Mouse (Mus musculus) neural tube, embryonic 11.5 days (tissue): ENCODE data around the gene Ncf4. TPM values are rescaled to one million over a fixed set of nuclear protein-coding genes. Genes with fewer than 3 reads are reported as not detected.

ENCODE experiments used
- ATAC-seq: fragments of 200-750 bp; cut with Nextera tagmentation; 2 replicates; pipeline ENCODE4 v1.8.0; 2017; ENCODE audit warnings: moderate number of reproducible peaks, mild to moderate bottlenecking, moderate TSS enrichment, moderate library complexity; ENCODE audit not compliant: insufficient read depth, low FRiP score, low TSS enrichment
- DNase-seq: peaks from one replicate; pipeline ENCODE4 v3.0.0-alpha.2; 2015; ENCODE audit warnings: low spot score
- H3K27ac ChIP-seq: fragments of 300-500 bp; sonication (generic); 2 replicates; pipeline ENCODE4 v1.5.1; 2014; ENCODE audit warnings: low read depth, mild to moderate bottlenecking, low read length
- H3K27me3 ChIP-seq: fragments of 300-500 bp; sonication (generic); 2 replicates; pipeline ENCODE4 v1.6.1; 2014; ENCODE audit warnings: mild to moderate bottlenecking, low read length, mixed read lengths; ENCODE audit not compliant: control insufficient read depth, insufficient read depth
- H3K36me3 ChIP-seq: fragments of 300-500 bp; sonication (generic); 2 replicates; pipeline ENCODE4 v1.6.1; 2014; ENCODE audit warnings: mild to moderate bottlenecking, low read length, moderate library complexity, mixed read lengths; ENCODE audit not compliant: control insufficient read depth, insufficient read depth
- H3K4me1 ChIP-seq: fragments of 300-500 bp; sonication (generic); 2 replicates; pipeline ENCODE4 v1.6.1; 2014; ENCODE audit warnings: low read length, mixed read lengths; ENCODE audit not compliant: control insufficient read depth, insufficient read depth
- H3K4me2 ChIP-seq: fragments of 300-500 bp; sonication (generic); 2 replicates; pipeline ENCODE4 v1.6.1; 2014; ENCODE audit warnings: low read depth, mild to moderate bottlenecking, moderate library complexity
- H3K4me3 ChIP-seq: fragments of 300-500 bp; sonication (generic); 2 replicates; pipeline ENCODE4 v1.5.1; 2014; ENCODE audit warnings: low read depth, low read length
- H3K9ac ChIP-seq: fragments of 300-500 bp; sonication (generic); 2 replicates; pipeline ENCODE4 v1.6.1; 2014; ENCODE audit warnings: mild to moderate bottlenecking, low read length
- H3K9me3 ChIP-seq: fragments of 300-500 bp; sonication (generic); 2 replicates; pipeline ENCODE4 v1.6.1; 2016; ENCODE audit warnings: low read length; ENCODE audit not compliant: control insufficient read depth
- WGBS: fragments of 180-500 bp; shearing (Covaris S2); extraction: QIAGEN DNeasy Blood & Tissue Kit; methylation state at CpG from one replicate; pipeline ENCODE4 v1.1.7; 2014; 5-methylcytosine and 5-hydroxymethylcytosine counted together
- polyA plus RNA-seq: library from polyadenylated mRNA; unstranded; fragments of >200 nt; fragmentation: Nextera tagmentation; extraction: Ambion mirVana; gene quantifications from 2 replicates; pipeline ENCODE4 v1.2.1, GENCODE M21; 2014

Gene Ncf4
- polyA plus RNA-seq, 1 experiment from 2014 or later: 6.8 TPM

GRCm38 (mm10) chr15:78298558-78298957 is 54.0 kb downstream of the Ncf4 start:
- 83% methylated on average over 1 of the region's 1 CpGs for WGBS
- ATAC-seq (no peak), DNase-seq (no peak)
- Histone ChIP-seq H3K27ac (no peak overlapping the region), H3K9ac (no peak overlapping the region), H3K27me3 (no peaks in the 10 kb centered on the region), H3K4me3 (no peak overlapping the region), H3K9me3 (no peaks in the 10 kb centered on the region), H3K36me3 (no peaks in the 10 kb centered on the region), H3K4me1 (no peaks in the 10 kb centered on the region), H3K4me2 (no peak overlapping the region)

- DNase-seq (no peak), ATAC-seq (no peak)
- Histone ChIP-seq H3K27ac (no peak overlapping the region), H3K4me3 (no peak overlapping the region), H3K4me2 (no peak overlapping the region), H3K4me1 (no peaks in the 10 kb centered on the region), H3K9me3 (no peaks in the 10 kb centered on the region), H3K36me3 (no peaks in the 10 kb centered on the region), H3K27me3 (no peaks in the 10 kb centered on the region), H3K9ac (no peak overlapping the region)
- WGBS: 82% methylated on average over 3 of the region's 3 CpGs
Observed at GRCm38 (mm10) chr15:78299641-78300040, 55.0 kb downstream of the Ncf4 start.

- H3K9ac ChIP-seq: no peak overlapping the region
- no peak for DNase-seq
- H3K27me3 ChIP-seq: no peaks in the 10 kb centered on the region
- no peak overlapping the region for H3K27ac ChIP-seq
- no peak for ATAC-seq
- no peak overlapping the region for H3K4me2 ChIP-seq
- no peaks in the 10 kb centered on the region for H3K4me1 ChIP-seq
- no peaks in the 10 kb centered on the region for H3K36me3 ChIP-seq
- no peak overlapping the region for H3K4me3 ChIP-seq
- no peaks in the 10 kb centered on the region for H3K9me3 ChIP-seq
Observed at GRCm38 (mm10) chr15:78300773-78301172, 56.2 kb downstream of the Ncf4 start.

DNA sequence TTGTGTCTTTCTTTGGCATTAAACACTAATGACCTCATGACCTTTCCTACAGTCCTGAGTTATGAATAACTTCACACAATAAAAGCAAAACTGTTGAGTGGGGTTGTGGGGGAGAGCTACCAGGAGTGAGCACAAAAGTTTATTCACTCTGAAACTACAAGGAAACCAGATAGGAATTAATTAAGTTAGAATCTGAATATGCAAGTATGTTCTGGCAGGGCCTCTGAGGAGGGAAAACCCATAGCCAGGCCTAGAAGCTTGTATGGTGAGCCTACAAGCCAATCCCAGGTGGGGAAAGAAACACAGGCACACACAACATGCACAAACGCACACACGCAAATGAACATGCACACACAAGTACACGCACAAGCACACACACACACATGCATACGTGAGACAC is 58.1 kb downstream of the Ncf4 start:
- Histone ChIP-seq H3K4me3 (no peak overlapping the region), H3K9ac (no peak overlapping the region), H3K27me3 (no peaks in the 10 kb centered on the region), H3K4me1 (no peaks in the 10 kb centered on the region), H3K4me2 (no peak overlapping the region), H3K36me3 (no peaks in the 10 kb centered on the region), H3K27ac (no peak overlapping the region), H3K9me3 (no peaks in the 10 kb centered on the region)
- ATAC-seq (no peak), DNase-seq (no peak)
- WGBS: 97% methylated on average over 4 of the region's 4 CpGs

DNA sequence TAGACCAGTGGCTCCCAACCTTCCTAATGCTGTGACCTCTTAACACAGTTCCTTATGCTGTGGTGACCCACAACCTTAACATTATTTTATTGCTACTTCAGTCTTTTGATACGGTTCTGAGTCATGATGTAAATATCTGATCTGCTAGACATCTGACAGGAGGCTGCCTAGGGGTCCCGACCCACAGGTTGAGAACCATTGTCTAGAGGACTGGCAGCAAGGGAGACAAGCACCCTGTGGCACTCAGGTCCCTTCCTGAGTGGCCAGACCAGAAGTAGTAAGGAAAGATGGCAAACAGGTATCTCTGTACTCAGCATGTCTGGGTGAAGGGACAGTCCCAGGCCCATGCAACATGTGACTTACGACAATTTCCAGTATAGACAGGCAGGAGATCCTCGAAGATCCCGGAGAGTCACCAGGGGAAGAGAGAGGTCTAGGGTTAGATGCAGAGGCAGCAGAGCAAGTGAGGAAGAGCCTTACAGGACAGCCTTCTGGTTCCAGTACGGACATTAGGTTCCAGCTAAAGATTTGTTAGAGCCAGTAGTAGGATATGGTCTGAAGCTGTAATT is 59.1 kb downstream of the Ncf4 start:
- no peaks in the 10 kb centered on the region for H3K4me1 ChIP-seq
- H3K27ac ChIP-seq: no peak overlapping the region
- no peaks in the 10 kb centered on the region for H3K9me3 ChIP-seq
- H3K36me3 ChIP-seq: no peaks in the 10 kb centered on the region
- 90% methylated on average over 6 of the region's 6 CpGs for WGBS
- no peak overlapping the region for H3K4me3 ChIP-seq
- ATAC-seq: no peak
- DNase-seq: no peak
- H3K27me3 ChIP-seq: no peaks in the 10 kb centered on the region
- no peak overlapping the region for H3K9ac ChIP-seq
- H3K4me2 ChIP-seq: no peak overlapping the region

DNA sequence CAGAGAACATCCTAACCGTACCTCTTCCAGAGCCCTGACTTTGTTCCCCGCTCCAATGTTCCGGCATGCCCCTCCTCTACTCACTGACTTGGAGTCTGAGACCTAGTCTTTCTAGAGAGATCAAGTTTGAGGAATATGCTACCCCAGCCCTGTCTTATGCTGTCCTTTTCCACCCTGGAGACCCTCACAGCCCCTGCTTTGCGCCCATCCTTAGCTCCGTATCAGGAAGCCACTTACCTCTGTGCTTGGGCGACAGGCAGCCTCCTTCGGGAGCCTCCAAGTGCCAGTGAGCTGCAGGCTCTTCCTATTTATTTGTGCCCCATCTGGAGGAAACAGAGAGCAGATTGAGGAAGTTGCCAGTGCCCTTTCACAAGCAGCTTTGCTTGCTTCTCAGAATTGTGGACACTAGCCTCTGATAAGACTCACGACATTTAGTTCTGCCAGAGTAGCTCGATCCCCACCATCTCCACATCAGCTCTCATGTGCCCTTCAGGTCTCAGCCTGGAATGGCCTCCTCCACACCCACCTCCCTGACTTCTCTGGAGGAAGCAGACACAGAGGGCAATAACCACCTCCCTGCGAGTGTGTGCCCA is 60.8 kb downstream of the Ncf4 start, which contains the start of gene Csf2rb2:
Gene Csf2rb2, minus strand, starts transcription at position 381 of the 593 bp plus-strand sequence.
- no peak within 1 kb of the TSS for H3K27ac ChIP-seq
- H3K9ac ChIP-seq: no peak within 1 kb of the TSS
- H3K27me3 ChIP-seq: no peaks in the 10 kb centered on the region
- 86% methylated on average over 10 of the region's 10 CpGs for WGBS
- H3K4me1 ChIP-seq: no peaks in the 10 kb centered on the region
- no peaks in the 10 kb centered on the region for H3K36me3 ChIP-seq
- H3K4me3 ChIP-seq: no peak within 1 kb of the TSS
- DNase-seq (no peak), ATAC-seq (no peak)
- no peak within 1 kb of the TSS for H3K4me2 ChIP-seq
- no peaks in the 10 kb centered on the region for H3K9me3 ChIP-seq

- H3K4me3 ChIP-seq: no peak overlapping the region
- H3K9me3 ChIP-seq: no peaks in the 10 kb centered on the region
- H3K36me3 ChIP-seq: no peaks in the 10 kb centered on the region
- H3K27ac ChIP-seq: no peak overlapping the region
- no peak overlapping the region for H3K9ac ChIP-seq
- 27% methylated on average over 5 of the region's 5 CpGs for WGBS
- DNase-seq: no peak
- no peaks in the 10 kb centered on the region for H3K4me1 ChIP-seq
- no peak overlapping the region for H3K4me2 ChIP-seq
- no peaks in the 10 kb centered on the region for H3K27me3 ChIP-seq
- ATAC-seq: no peak
Observed at GRCm38 (mm10) chr15:78309865-78310264, 65.3 kb downstream of the Ncf4 start.

DNA sequence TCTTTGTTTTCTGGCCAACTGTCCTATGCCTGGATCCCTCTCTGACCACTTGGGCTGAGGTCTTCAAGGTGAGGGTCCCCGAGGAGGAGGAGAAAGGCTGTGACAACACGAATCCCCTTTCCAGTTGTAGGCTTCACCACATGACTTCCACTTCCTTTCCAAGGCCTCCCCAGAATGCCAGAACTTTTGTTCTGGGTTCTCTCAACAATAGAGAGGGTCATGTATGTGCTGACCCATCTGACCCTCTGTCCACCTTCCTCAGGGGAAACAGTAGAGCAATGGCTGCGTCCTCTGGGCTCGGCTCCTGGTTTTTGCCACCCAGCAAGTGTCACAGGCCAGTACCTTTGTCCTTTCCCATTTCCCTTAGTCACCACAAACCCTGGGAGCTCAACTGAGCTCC is 66.4 kb downstream of the Ncf4 start:
- Histone ChIP-seq H3K4me2 (no peak overlapping the region), H3K4me1 (no peaks in the 10 kb centered on the region), H3K9ac (no peak overlapping the region), H3K4me3 (no peak overlapping the region), H3K27ac (no peak overlapping the region), H3K27me3 (no peaks in the 10 kb centered on the region), H3K36me3 (no peaks in the 10 kb centered on the region), H3K9me3 (no peaks in the 10 kb centered on the region)
- DNase-seq (no peak), ATAC-seq (no peak)
- WGBS: 80% methylated on average over 4 of the region's 4 CpGs
